Mouse (Mus musculus): Measurements from ENCODE around the gene Bves. TPM values are rescaled to one million over a fixed set of nuclear protein-coding genes. Genes with fewer than 3 reads are reported as not detected.
A peak's percentile ranks its signal among the peaks of the same experiment; 100 is the strongest.
"Not testable (repeated sequence)": the region's sequence is repeated elsewhere in the genome, so short reads cannot be mapped to it uniquely, and the experiment has no call there.

Bves gene
- 0.46 and 0.64 TPM in 2 replicates for polyA plus RNA-seq (2015; fragmentation: Nextera tagmentation; extraction: Ambion mirVana)

GRCm38 (mm10) chr10:45335434-45336422, at the start of gene Bves:
TSS of gene Bves (plus strand) at chr10:45335772.
- peak; percentile 70 for ATAC-seq (replicated peaks)
- H3K27me3 ChIP-seq: peaks cover 18% of the 10 kb centered on the region
- no peak within 1 kb of the TSS for H3K27ac ChIP-seq (replicated peaks)
- H3K9ac ChIP-seq (replicated peaks): peak within 1 kb of the TSS; percentile 47
- H3K36me3 ChIP-seq: no peaks in the 10 kb centered on the region
- H3K4me3 ChIP-seq: peak within 1 kb of the TSS; percentile 70
- H3K4me2 ChIP-seq (replicated peaks): peak within 1 kb of the TSS; percentile 94
- no peaks in the 10 kb centered on the region for H3K9me3 ChIP-seq
- H3K4me1 ChIP-seq: peaks cover 12% of the 10 kb centered on the region
- 1% methylated on average over 102 of the region's 116 CpGs for WGBS

GRCm38 (mm10) chr10:45288351-45288750, 47.2 kb upstream of the Bves start:
- Histone ChIP-seq H3K4me2 (replicated peaks) (no peak overlapping the region), H3K4me3 (no peak overlapping the region), H3K36me3 (no peaks in the 10 kb centered on the region), H3K4me1 (peaks cover 8% of the 10 kb centered on the region), H3K27me3 (peaks cover 26% of the 10 kb centered on the region), H3K27ac (replicated peaks) (no peak overlapping the region), H3K9me3 (no peaks in the 10 kb centered on the region), H3K9ac (replicated peaks) (no peak overlapping the region)
- no peak for ATAC-seq (replicated peaks)
- 65% methylated on average over 7 of the region's 7 CpGs for WGBS

DNA sequence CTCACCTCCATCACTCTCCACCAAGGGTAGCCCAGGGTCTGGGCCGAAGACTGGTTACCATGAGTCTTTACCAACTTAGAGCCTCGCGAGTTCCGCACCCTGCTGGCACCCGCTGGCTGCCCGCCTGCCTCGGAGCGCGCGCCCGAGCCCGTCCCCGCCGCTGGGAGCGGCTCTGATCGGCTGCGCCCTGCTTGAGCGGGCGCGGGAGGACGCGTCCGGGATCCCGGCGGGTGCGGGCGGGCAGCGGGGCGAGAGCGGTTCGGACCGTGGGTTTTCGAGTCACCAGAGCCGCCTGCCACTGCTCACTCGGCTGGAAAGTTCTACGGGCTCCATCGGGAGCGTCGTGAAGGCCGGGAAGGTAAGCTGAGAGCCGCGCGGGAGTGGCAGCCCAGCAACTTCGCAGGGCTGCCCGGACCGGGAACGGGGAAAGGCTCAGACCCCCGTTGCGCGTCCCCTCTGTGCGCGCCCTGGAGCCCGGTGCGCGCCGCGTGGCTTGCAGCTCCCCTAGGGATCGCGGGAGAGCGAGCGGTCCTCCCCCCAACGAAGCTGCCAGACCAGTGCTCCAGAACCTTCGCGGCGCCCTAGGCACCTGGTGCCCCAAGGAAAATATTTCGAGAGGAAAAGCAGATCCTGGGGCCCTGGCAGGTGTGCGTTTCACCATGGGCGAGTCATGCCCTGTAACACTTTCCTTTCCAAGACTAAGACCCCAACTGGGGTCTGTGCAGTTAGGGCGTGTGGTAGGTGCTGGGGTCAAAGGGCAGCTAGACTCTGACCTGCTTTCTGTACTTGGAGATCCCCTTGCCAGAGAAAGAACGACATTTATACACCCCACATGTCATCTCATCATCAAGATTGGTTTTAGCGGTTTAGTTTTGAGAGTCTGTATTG, 46.1 kb upstream of the Bves start:
- WGBS: 1% methylated on average over 63 of the region's 71 CpGs
- H3K27ac ChIP-seq (replicated peaks): no peak overlapping the region

DNA sequence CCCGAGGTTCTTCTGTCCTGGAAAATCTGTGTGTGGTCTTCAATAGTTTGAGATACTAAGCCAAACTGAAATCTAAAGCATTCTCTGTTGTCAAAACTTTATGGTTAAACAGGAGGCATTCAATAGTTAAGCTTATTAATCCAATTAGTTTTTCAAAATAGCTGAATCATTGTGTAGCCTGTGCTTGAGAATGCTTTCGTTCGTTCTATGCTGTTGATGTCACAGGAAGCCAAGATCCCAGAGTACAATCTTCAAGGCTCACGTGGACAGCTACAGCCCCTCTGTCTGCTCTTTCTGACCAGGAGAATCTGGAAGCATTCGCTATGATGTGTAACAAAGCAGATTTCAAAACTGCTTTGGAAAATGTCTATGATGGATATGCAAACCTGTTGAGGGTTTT, 45.0 kb upstream of the Bves start:
- peaks cover 8% of the 10 kb centered on the region for H3K4me1 ChIP-seq
- H3K4me3 ChIP-seq: no peak overlapping the region
- H3K4me2 ChIP-seq (replicated peaks): no peak overlapping the region
- 27% methylated on average over 5 of the region's 5 CpGs for WGBS
- H3K27me3 ChIP-seq: peaks cover 26% of the 10 kb centered on the region
- no peak overlapping the region for H3K9ac ChIP-seq (replicated peaks)
- no peaks in the 10 kb centered on the region for H3K9me3 ChIP-seq
- H3K27ac ChIP-seq (replicated peaks): no peak overlapping the region
- no peaks in the 10 kb centered on the region for H3K36me3 ChIP-seq
- no peak for ATAC-seq (replicated peaks)

More for the DNA sequence above, 46.1 kb upstream of the Bves start:
- peak overlapping the region; percentile 53 for H3K4me3 ChIP-seq
- peaks cover 26% of the 10 kb centered on the region for H3K27me3 ChIP-seq
- H3K9ac ChIP-seq (replicated peaks): peak overlapping the region; percentile 47
- peak; percentile 93 for ATAC-seq (replicated peaks)
- H3K4me2 ChIP-seq (replicated peaks): peak overlapping the region; percentile 93
- peaks cover 8% of the 10 kb centered on the region for H3K4me1 ChIP-seq
- no peaks in the 10 kb centered on the region for H3K36me3 ChIP-seq
- no peaks in the 10 kb centered on the region for H3K9me3 ChIP-seq

- H3K4me1 ChIP-seq; H3K27ac ChIP-seq (replicated peaks); H3K9ac ChIP-seq (replicated peaks); H3K4me3 ChIP-seq; H3K9me3 ChIP-seq; H3K4me2 ChIP-seq (replicated peaks); ATAC-seq (replicated peaks); H3K36me3 ChIP-seq: not testable (repeated sequence)
- WGBS: 78% methylated on average over 4 of the region's 4 CpGs
- H3K27me3 ChIP-seq: peaks cover 26% of the 10 kb centered on the region
These were observed 43.4 kb upstream of the Bves start for GRCm38 (mm10) chr10:45292159-45292558.

- H3K4me2 ChIP-seq (replicated peaks): no peak overlapping the region
- no peaks in the 10 kb centered on the region for H3K36me3 ChIP-seq
- H3K9me3 ChIP-seq: no peaks in the 10 kb centered on the region
- no peak overlapping the region for H3K27ac ChIP-seq (replicated peaks)
- ATAC-seq (replicated peaks): no peak
- no peak overlapping the region for H3K4me3 ChIP-seq
- no peak overlapping the region for H3K9ac ChIP-seq (replicated peaks)
- H3K4me1 ChIP-seq: peaks cover 3% of the 10 kb centered on the region; the same call in 1 of the 2 replicates
- 85% methylated on average over 5 of the region's 5 CpGs for WGBS
- H3K27me3 ChIP-seq: peaks cover 10% of the 10 kb centered on the region
These were observed 40.5 kb upstream of the Bves start for GRCm38 (mm10) chr10:45295093-45295492.

- Histone ChIP-seq H3K27me3 (no peaks in the 10 kb centered on the region), H3K36me3 (no peaks in the 10 kb centered on the region), H3K9ac (replicated peaks) (no peak overlapping the region), H3K4me2 (replicated peaks) (no peak overlapping the region), H3K4me1 (peaks cover 3% of the 10 kb centered on the region; the same call in 1 of the 2 replicates), H3K9me3 (no peaks in the 10 kb centered on the region), H3K4me3 (no peak overlapping the region), H3K27ac (replicated peaks) (no peak overlapping the region)
- ATAC-seq (replicated peaks): peak; percentile 71; the same call in 1 of the 2 replicates
- 38% methylated on average over 6 of the region's 6 CpGs for WGBS
These were observed 37.1 kb upstream of the Bves start for GRCm38 (mm10) chr10:45298503-45298902.

GRCm38 (mm10) chr10:45299509-45299908, 36.1 kb upstream of the Bves start:
- Histone ChIP-seq H3K4me2 (replicated peaks) (no peak overlapping the region), H3K4me3 (no peak overlapping the region), H3K27ac (replicated peaks) (no peak overlapping the region), H3K4me1 (peaks cover 3% of the 10 kb centered on the region; the same call in 1 of the 2 replicates), H3K36me3 (no peaks in the 10 kb centered on the region), H3K9me3 (no peaks in the 10 kb centered on the region), H3K27me3 (no peaks in the 10 kb centered on the region), H3K9ac (replicated peaks) (no peak overlapping the region)
- ATAC-seq (replicated peaks): no peak
- WGBS: 90% methylated on average over 4 of the region's 4 CpGs

DNA sequence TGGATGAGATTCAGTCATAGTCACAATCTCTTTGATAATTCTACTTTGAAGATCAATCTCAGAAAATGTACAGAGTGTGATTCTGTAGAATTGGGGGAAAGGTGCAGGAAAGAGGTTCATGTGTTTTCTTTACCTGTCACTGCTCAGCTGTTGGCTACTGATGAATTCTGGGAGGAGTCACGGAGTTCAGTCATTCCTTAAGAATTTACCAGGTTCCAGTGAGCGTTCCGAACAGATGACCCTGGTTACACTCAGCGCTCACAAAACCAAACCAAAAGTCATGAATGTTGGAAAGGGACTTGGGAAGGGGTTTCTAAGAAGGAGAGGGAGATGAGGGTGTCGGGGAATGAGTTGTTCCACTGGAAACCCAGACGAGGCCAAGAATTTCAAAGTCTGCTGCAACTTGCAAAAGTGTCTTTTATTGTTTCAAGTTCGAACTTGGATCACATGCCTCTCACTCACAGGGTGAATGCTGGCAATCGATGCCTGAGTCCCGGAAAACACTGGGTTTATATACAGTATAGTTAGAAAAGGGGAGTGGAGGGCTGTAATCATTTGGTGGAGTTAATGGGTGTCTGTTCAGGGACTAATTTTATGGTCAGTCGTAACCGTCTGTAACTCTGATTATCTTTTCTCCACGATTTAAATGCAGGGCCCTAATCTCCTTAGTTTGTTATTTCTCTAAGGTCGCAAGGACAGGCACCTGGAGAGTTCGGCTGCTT, 32.1 kb upstream of the Bves start:
- Histone ChIP-seq H3K27ac (replicated peaks) (no peak overlapping the region), H3K4me1 (no peaks in the 10 kb centered on the region), H3K4me2 (replicated peaks) (no peak overlapping the region), H3K9me3 (no peaks in the 10 kb centered on the region), H3K9ac (replicated peaks) (no peak overlapping the region), H3K36me3 (no peaks in the 10 kb centered on the region), H3K27me3 (no peaks in the 10 kb centered on the region), H3K4me3 (no peak overlapping the region)
- no peak for ATAC-seq (replicated peaks)
- WGBS: 75% methylated on average over 14 of the region's 14 CpGs

DNA sequence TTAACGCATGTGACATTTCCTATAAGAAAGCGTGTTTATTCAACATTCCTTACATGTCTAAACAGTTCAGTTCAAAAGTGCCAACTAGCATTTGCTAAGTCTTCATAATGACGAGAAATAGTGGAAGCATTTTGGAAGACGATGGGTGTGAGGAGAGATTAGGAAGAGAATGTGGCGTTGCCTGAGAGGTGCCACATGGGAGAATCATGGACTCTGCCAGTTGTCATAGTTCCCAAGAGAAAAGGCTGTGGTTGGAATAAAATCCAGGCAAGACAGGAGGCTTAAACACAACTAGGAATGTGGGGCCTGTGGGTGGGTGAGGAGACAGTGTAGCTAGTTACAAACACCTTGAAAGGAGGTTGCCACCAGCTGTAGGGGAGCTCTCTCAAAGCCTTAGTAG, 30.4 kb upstream of the Bves start:
- Histone ChIP-seq H3K4me3 (no peak overlapping the region), H3K9ac (replicated peaks) (no peak overlapping the region), H3K9me3 (no peaks in the 10 kb centered on the region), H3K27ac (replicated peaks) (no peak overlapping the region), H3K4me2 (replicated peaks) (no peak overlapping the region), H3K4me1 (no peaks in the 10 kb centered on the region), H3K27me3 (no peaks in the 10 kb centered on the region), H3K36me3 (no peaks in the 10 kb centered on the region)
- peak; percentile 51; the same call in 1 of the 2 replicates for ATAC-seq (replicated peaks)
- WGBS: 56% methylated on average over 5 of the region's 5 CpGs

DNA sequence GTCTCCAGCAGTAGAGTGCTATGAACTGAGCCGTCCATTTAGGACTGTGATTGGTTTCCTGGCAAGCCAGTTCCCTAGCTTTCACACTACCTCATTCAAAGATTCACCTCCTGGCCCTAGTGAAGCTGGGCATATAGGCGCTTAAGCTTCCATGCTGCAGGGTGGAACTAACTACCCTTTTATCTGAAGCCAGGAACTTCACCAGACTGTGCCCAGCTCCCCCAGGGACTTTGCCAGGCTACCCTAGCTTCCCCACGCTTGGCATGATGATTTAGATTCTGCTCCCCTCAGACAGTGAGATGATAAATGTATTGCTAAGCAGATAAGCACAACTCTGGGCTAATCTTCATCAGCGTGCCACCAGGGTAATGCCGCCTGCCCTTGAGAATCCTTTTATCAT, 24.4 kb upstream of the Bves start:
- WGBS: 75% methylated on average over 5 of the region's 5 CpGs
- no peak overlapping the region for H3K4me2 ChIP-seq (replicated peaks)
- H3K27me3 ChIP-seq: no peaks in the 10 kb centered on the region
- H3K9ac ChIP-seq (replicated peaks): no peak overlapping the region
- H3K4me1 ChIP-seq: peaks cover 6% of the 10 kb centered on the region; the same call in 1 of the 2 replicates
- H3K27ac ChIP-seq (replicated peaks): no peak overlapping the region
- H3K4me3 ChIP-seq: no peak overlapping the region
- peak; percentile 17; the same call in 1 of the 2 replicates for ATAC-seq (replicated peaks)
- H3K36me3 ChIP-seq: no peaks in the 10 kb centered on the region
- no peaks in the 10 kb centered on the region for H3K9me3 ChIP-seq

All from forebrain, embryonic 15.5 days (tissue).